Mouse (Mus musculus): Measurements from ENCODE around the gene Kifc5b.
A peak's percentile ranks its signal among the peaks of the same experiment; 100 is the strongest.
"Not testable (repeated sequence)": the region's sequence is repeated elsewhere in the genome, so short reads cannot be mapped to it uniquely, and the experiment has no call there.

Gene Kifc5b

GRCm38 (mm10) chr17:26916711-26917482 is at the start of gene Kifc5b:
Kifc5b (plus strand) TSS chr17:26917091.
- DNase-seq (ENCODE audit: extremely low read depth, insufficient read length, low spot score): peak; percentile 100

GRCm38 (mm10) chr17:26868756-26869155 is 48.1 kb upstream of the Kifc5b start:
- DNase-seq (ENCODE audit: extremely low read depth, insufficient read length, low spot score): peak; percentile 35

- no peak for DNase-seq (ENCODE audit: extremely low read depth, insufficient read length, low spot score)
Observed at GRCm38 (mm10) chr17:26872870-26873269, 44.0 kb upstream of the Kifc5b start.

- no peak for DNase-seq (ENCODE audit: extremely low read depth, insufficient read length, low spot score)
Observed at GRCm38 (mm10) chr17:26873502-26873901, 43.4 kb upstream of the Kifc5b start.

GRCm38 (mm10) chr17:26874542-26874941 is 42.3 kb upstream of the Kifc5b start:
- DNase-seq (ENCODE audit: extremely low read depth, insufficient read length, low spot score): no peak

- no peak for DNase-seq (ENCODE audit: extremely low read depth, insufficient read length, low spot score)
Observed at GRCm38 (mm10) chr17:26877927-26878326, 39.0 kb upstream of the Kifc5b start.

- DNase-seq (ENCODE audit: extremely low read depth, insufficient read length, low spot score): no peak
Observed at GRCm38 (mm10) chr17:26879235-26879634, 37.7 kb upstream of the Kifc5b start.

GRCm38 (mm10) chr17:26882706-26883105 is 34.2 kb upstream of the Kifc5b start:
- no peak for DNase-seq (ENCODE audit: extremely low read depth, insufficient read length, low spot score)

- DNase-seq (ENCODE audit: extremely low read depth, insufficient read length, low spot score): no peak
Observed at GRCm38 (mm10) chr17:26883585-26883984, 33.3 kb upstream of the Kifc5b start.

- peak; percentile 82 for DNase-seq (ENCODE audit: extremely low read depth, insufficient read length, low spot score)
Observed at GRCm38 (mm10) chr17:26884995-26885926, 31.6 kb upstream of the Kifc5b start.

- peak; percentile 85 for DNase-seq (ENCODE audit: extremely low read depth, insufficient read length, low spot score)
Observed at GRCm38 (mm10) chr17:26886047-26886749, 30.7 kb upstream of the Kifc5b start.

- DNase-seq (ENCODE audit: extremely low read depth, insufficient read length, low spot score): no peak
Observed at GRCm38 (mm10) chr17:26887926-26888325, 29.0 kb upstream of the Kifc5b start.

- DNase-seq (ENCODE audit: extremely low read depth, insufficient read length, low spot score): peak; percentile 25
Observed at GRCm38 (mm10) chr17:26892635-26893375, 24.1 kb upstream of the Kifc5b start.

GRCm38 (mm10) chr17:26893492-26893891 is 23.4 kb upstream of the Kifc5b start:
- DNase-seq (ENCODE audit: extremely low read depth, insufficient read length, low spot score): no peak

- DNase-seq (ENCODE audit: extremely low read depth, insufficient read length, low spot score): no peak
Observed at GRCm38 (mm10) chr17:26894342-26894741, 22.5 kb upstream of the Kifc5b start.

GRCm38 (mm10) chr17:26895578-26895977 is 21.3 kb upstream of the Kifc5b start:
- DNase-seq (ENCODE audit: extremely low read depth, insufficient read length, low spot score): peak; percentile 34

- no peak for DNase-seq (ENCODE audit: extremely low read depth, insufficient read length, low spot score)
Observed at GRCm38 (mm10) chr17:26900916-26901315, 16.0 kb upstream of the Kifc5b start.

- no peak for DNase-seq (ENCODE audit: extremely low read depth, insufficient read length, low spot score)
Observed at GRCm38 (mm10) chr17:26904320-26904719, 12.6 kb upstream of the Kifc5b start.

- not testable (repeated sequence) for DNase-seq (ENCODE audit: extremely low read depth, insufficient read length, low spot score)
Observed at GRCm38 (mm10) chr17:26907506-26907905, 9.4 kb upstream of the Kifc5b start.

- DNase-seq (ENCODE audit: extremely low read depth, insufficient read length, low spot score): no peak
Observed at GRCm38 (mm10) chr17:26915248-26915647, 1.6 kb upstream of the Kifc5b start.
